Mouse (Mus musculus): Measurements from ENCODE around the gene Lrtm2. TPM values are rescaled to one million over a fixed set of nuclear protein-coding genes. Genes with fewer than 3 reads are reported as not detected.
A peak's percentile ranks its signal among the peaks of the same experiment; 100 is the strongest.

Lrtm2 gene
- total RNA-seq, 4 experiments from 2014 or later: 43.7 to 47.6 (median 45.5) TPM

GRCm38 (mm10) chr6:119337287-119337686 is 6.7 kb upstream of the Lrtm2 start:
- DNase-seq (ENCODE audit: low spot score in 2 of 2): no peak

DNA sequence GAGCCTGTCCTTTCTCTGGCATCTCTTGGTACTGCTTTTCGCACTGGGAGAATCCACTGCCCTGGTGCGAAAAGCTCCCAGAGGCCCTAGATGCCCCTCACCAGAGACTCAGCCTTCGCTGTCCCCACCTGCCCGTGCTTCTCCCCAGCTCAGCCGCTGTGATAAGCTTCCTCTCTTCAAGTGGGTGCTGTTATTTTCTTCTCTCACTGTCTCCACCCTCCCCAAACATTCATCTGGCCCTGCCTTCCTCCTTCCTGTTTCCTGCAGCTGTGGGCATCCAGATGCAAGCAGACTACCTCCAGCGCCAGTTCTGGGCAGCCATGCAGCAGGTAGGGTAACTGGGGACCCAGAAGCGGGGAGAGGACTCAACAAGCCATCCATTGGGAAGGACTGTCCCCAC is 5.6 kb upstream of the Lrtm2 start:
- no peak for DNase-seq (ENCODE audit: low spot score in 2 of 2)

DNA sequence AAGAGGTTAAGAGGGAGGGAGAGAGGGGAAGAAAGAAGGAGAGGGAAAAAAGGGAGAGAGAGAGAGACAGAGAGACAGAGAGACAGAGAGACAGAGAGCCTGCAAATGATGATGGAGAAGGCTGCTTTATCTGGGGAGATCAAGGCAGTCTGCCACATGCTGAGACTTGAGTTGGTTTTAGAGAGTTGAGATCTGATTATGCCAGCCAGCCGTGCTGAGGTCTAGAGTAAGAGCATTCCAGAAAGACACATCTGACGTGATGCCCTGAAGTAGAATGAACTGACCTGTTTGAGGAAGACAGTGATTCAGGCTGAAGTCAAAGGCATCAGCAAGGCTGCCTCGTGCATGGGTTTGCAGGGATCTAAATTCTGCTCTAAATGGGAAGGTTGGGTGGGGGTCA is 3.3 kb upstream of the Lrtm2 start:
- DNase-seq (ENCODE audit: low spot score in 2 of 2): no peak

GRCm38 (mm10) chr6:119333202-119333601 is 2.6 kb upstream of the Lrtm2 start:
- DNase-seq (ENCODE audit: low spot score in 2 of 2): no peak

- no peak for DNase-seq (ENCODE audit: low spot score in 2 of 2)
These were observed 1.5 kb upstream of the Lrtm2 start for GRCm38 (mm10) chr6:119332111-119332510.

- DNase-seq (ENCODE audit: low spot score in 2 of 2): no peak
These were observed 630 bp downstream of the Lrtm2 start for GRCm38 (mm10) chr6:119329936-119330335.

GRCm38 (mm10) chr6:119329215-119329714 is 1.3 kb downstream of the Lrtm2 start:
- peak; percentile 87 to 90 for DNase-seq (ENCODE audit: low spot score in 2 of 2)

DNA sequence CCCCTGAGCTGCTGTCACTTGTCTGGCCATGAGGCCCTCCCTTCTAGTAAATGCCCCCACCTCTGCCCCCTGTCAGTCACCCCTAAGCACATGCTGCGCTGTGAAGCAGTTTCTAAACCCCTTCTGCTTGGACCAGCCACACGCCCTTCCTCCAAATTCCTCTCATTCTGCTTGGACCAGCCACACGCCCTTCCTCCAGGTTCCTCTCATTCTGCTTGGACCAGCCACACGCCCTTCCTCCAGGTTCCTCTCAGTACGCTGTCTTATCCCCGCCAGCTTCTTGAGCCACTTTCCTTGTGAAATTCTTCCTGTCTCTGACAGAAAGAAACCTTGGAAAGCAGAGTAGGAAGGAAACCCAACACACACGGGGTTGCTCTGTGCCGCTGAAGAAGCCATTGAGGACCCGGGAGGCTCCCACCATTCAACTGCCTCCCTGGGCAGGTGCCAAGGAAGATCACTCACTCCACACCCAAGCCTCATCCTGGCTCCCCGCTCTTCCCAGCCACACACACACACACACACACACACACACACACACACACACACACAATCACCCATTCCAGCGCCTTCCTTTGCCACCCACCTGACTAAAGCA is 1.9 kb downstream of the Lrtm2 start:
- DNase-seq (ENCODE audit: low spot score in 2 of 2): peak in 1 of 2 experiments; percentile 42

DNA sequence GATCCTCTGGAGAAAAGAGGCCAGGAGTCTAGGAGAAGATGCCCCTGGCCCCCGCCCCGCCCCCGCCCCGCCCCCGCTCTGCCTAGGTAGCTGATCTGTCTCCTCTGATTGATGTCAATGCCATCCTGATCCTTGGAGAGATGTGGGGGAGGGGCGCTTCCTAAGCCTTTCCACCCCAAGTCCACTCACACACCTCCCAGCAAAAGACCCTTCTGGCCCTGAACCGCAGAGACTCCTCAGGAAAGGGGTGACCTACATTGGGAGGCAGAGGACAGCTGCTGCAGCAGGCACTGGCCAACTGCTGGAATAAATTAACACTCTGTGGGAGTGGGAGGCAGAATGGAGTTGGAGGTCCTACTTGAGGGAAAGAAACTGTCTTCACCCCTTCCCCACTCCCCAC is 4.0 kb downstream of the Lrtm2 start:
- no peak for DNase-seq (ENCODE audit: low spot score in 2 of 2)

- no peak for DNase-seq (ENCODE audit: low spot score in 2 of 2)
These were observed 4.6 kb downstream of the Lrtm2 start for GRCm38 (mm10) chr6:119325978-119326377.

DNA sequence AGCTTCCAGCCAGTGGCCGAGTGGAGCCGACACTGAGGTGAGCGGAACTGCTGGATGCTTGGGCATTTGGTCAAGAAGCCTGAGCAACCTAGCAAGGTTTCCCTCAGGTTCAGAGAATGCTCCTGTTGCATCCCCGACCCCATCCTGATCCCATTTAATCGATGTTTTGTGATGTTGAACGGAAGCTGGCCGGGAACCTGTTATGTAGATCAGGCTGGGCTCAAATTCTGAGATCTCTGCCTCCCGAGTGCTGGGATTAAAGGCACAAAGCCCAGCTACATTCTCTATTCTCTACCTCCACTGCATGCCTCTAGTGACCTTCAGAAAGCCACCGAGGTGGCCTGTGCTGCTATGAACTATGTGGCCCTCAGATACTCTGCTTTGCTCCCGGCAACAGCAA is 5.8 kb downstream of the Lrtm2 start:
- DNase-seq (ENCODE audit: low spot score in 2 of 2): no peak

- DNase-seq (ENCODE audit: low spot score in 2 of 2): no peak
These were observed 8.8 kb downstream of the Lrtm2 start for GRCm38 (mm10) chr6:119321752-119322151.

DNA sequence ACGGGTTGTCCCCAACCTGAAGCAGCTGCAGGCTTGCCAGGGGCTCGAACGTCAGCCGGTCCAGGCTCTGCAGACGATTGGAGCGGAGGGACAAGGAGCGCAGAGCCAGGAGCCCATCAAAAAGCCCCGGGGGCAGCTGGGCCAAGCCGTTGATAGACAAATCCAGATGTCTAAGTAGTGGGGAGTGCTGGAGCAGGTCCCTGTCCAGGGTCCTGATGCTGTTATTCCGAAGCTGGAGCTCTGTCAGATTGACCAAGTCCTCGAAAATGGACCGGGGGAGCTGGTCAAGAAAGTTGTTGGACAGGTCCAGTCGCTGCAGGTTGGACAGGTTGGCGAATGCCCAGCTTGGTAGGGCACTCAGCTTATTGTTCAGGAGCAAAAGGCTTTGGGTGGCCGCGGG is 10.1 kb downstream of the Lrtm2 start:
- DNase-seq (ENCODE audit: low spot score in 2 of 2): no peak

DNA sequence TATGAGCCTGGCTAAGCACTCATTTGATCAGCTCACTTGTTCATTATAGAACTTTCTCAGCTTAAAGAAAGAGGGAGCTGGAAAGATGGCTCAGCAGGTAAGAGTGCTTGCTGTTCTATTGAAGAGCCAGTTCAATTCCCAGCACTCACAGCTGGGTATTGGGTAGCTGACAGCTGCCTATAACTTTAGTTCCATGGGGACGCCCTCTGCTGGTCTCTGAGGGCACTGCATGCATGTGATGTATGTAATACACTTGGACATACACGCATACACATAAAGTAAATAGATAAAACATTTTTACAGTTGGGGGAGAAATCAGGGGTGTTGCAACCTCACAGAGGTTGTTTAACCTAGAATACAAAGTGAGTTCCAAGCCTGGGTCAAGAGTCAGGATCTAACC is 11.2 kb downstream of the Lrtm2 start:
- DNase-seq (ENCODE audit: low spot score in 2 of 2): no peak

DNA sequence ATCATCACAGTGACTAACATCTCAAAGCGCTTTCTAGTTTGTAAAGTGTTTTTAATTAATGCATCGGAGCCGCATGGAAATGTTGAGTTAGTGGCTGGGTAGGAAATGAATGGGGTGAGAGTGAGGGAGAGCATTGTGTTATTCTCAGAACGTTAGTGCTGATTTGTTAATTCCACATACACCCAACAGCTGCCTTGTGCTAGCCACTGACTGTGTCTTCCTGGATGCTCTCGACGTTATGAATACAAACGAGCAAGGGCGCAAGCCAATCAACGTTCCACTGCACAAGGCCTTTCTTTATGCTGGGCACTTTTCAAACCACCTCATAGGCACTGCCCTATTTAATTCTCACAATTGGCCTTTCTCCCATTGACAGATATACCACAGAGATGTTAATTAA is 11.8 kb downstream of the Lrtm2 start:
- DNase-seq (ENCODE audit: low spot score in 2 of 2): no peak

- DNase-seq (ENCODE audit: low spot score in 2 of 2): no peak
These were observed 15.7 kb downstream of the Lrtm2 start for GRCm38 (mm10) chr6:119314751-119315476.

- DNase-seq (ENCODE audit: low spot score in 2 of 2): no peak
These were observed 16.8 kb downstream of the Lrtm2 start for GRCm38 (mm10) chr6:119313588-119314375.

DNA sequence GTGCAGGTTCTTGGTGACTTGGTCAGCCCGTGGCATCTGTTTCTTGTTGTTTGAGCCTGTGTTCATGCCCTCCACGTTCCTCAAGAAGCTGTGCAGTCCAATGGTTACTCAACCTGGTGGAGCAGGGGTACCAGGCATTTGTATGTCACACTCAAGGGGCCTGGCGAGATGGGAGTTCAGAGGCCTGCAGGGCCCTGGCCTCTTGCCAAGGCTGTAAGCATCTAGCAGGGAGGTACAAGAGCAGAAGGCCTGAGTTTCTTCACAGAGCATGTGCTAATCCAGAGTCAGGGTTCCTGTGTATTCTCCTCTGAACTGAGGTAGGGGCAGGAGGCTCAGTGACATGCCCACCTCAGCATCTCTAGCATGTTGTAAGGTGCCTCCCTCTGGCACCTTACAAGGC is 17.5 kb downstream of the Lrtm2 start:
- DNase-seq (ENCODE audit: low spot score in 2 of 2): no peak

DNA sequence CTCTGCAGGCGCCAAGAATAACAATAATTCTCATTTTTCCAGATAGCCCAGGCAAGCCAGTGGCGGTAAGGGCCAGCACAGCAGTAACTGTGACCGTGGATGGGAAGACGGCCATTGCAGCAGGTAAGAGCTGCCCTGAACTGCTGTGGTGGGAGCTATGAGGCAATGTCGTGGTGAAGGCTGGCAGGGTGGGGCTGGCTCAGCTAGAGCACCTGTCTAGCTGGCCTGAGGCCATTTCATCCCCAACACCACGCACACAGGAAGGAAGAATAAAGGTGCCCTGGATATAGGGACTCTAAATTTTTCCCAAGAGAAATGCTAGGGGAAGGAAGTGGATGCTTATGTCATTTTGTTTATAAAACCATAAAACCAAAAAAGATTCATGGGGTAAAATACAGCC is 18.2 kb downstream of the Lrtm2 start:
- no peak for DNase-seq (ENCODE audit: low spot score in 2 of 2)

DNA sequence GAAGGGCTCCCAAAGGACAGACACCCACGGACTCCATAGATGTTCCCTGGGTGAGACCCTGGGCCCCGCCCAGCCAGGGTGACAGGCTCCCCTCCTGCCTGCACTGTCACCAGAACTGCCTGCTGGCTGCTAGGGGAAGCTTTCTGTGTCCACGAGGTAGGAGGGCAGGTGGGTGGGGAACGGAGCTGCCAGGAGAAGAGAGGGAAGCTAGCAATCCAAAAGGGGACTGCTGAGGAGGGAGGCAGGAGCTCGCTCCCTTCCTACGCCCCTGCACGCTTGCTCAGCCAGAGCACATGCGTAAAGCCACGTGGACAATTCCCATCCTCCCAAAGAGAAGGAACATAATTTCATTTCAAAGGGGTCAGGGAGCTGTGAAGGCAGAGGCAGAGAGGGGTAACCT is 20.4 kb downstream of the Lrtm2 start:
- DNase-seq (ENCODE audit: low spot score in 2 of 2): no peak

DNA sequence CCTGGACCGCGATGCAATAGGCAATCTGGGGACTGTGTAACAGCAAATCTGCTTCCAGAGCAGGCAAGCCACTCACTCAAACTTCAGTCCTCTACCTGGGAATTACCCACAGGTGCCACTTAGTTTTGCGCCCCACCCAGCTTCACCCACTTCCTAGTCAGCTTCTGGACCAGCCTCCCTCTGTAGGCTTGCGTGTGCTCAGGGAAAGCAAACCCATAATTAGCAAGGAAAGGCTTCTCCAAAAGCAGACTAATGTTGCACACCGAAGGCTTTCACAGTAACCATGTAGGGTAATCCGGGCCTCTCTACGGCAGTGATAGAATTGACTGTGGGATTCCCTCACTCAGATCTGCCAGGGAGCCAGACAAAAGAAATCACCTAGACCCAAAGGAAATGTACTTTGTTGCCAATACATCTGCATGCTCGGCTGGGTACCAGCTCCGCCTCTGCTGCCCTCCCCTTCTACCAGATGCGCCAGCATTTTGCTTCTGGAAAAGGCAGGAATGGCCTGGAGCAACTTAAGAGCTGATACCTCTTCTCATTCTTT is 22.6 kb downstream of the Lrtm2 start:
- DNase-seq (ENCODE audit: low spot score in 2 of 2): no peak

GRCm38 (mm10) chr6:119303331-119303730 is 27.2 kb downstream of the Lrtm2 start:
- no peak for DNase-seq (ENCODE audit: low spot score in 2 of 2)
